In the genomic region with DNA sequence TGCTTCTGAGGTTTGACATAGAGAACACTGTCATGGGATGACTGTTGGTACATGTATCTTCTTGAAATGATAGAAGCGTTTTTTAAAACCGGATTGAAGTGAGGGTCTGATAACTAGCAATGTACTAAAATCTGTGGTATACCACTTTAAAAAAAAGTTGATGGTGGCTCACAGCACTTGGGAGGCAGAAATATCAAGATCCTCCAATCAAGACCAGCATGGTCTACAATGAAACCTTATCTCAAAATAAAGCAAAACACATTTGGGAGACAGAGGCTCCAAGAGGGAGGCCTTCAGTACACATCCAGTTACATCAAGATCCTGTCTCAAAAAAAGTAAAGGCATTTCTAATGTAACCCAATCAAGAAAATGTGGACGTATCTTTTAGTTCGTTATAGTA, we compare ENCODE assay signal across 9 mouse cellular contexts. TPM values are rescaled to one million over a fixed set of nuclear protein-coding genes. Genes with fewer than 3 reads are reported as not detected.
A peak's percentile ranks its signal among the peaks of the same experiment; 100 is the strongest.
DNase-seq lines count a peak whose midpoint lies in the region; ATAC-seq and TF ChIP-seq lines count a peak whose summit lies in the region.
"Had no signal": no experiment of that assay in that cellular context is flagged by ENCODE, and none has a peak within 500 bp of the region (broad histone marks: within the 10 kb centered on the region; RNA-seq: fewer than 3 reads in every experiment).

No protein-coding gene starts in this region.

- H3K27ac ChIP-seq in layer of hippocampus, adult 2 months = 0 out of 2 replicates have a peak overlapping the region, but pooled peaks have one; percentile 99
- H3K27ac ChIP-seq in embryonic facial prominence, embryonic 11.5 days (replicated peaks; ENCODE audit: low read depth, low read length) = no peak overlapping the region
- H3K27ac ChIP-seq in intestine, postnatal 0 days (ENCODE audit: low read depth, low read length) = no peak overlapping the region
- H3K27ac ChIP-seq in neural tube, embryonic 13.5 days (replicated peaks) = no peak overlapping the region

- no peak for TF ChIP-seq CTCF in layer of hippocampus, adult 2 months (conservative IDR thresholded peaks at IDR 0.05)
- no peak for TF ChIP-seq CTCF in intestine, postnatal 0 days (IDR thresholded peaks at IDR 0.05; ENCODE audit: low read depth)

- no peaks in the 10 kb centered on the region for H3K36me3 ChIP-seq in embryonic facial prominence, embryonic 11.5 days (replicated peaks; ENCODE audit: control insufficient read depth, insufficient read depth, low read depth, low read length)
- peaks cover 5% of the 10 kb centered on the region for H3K36me3 ChIP-seq in intestine, postnatal 0 days (ENCODE audit: control insufficient read depth, insufficient read depth)
- H3K36me3 ChIP-seq in neural tube, embryonic 13.5 days = peaks cover 12% of the 10 kb centered on the region

- H3K4me1 ChIP-seq in embryonic facial prominence, embryonic 11.5 days (ENCODE audit: control insufficient read depth, insufficient read depth, low read length) = no peaks in the 10 kb centered on the region
- peaks cover 3% of the 10 kb centered on the region; the same call in 1 of the 2 replicates for H3K4me1 ChIP-seq in intestine, postnatal 0 days (replicated peaks; ENCODE audit: control insufficient read depth, insufficient read depth, low read length)
- peaks cover 67% of the 10 kb centered on the region for H3K4me1 ChIP-seq in neural tube, embryonic 13.5 days (replicated peaks)

- H3K9me3 ChIP-seq in embryonic facial prominence, embryonic 11.5 days (replicated peaks; ENCODE audit: control insufficient read depth, low read length) = no peaks in the 10 kb centered on the region
- no peaks in the 10 kb centered on the region for H3K9me3 ChIP-seq in intestine, postnatal 0 days (ENCODE audit: control insufficient read depth)
- H3K9me3 ChIP-seq in neural tube, embryonic 13.5 days = no peaks in the 10 kb centered on the region

- peak overlapping the region; percentile 97 for H3K9ac ChIP-seq in embryonic facial prominence, embryonic 11.5 days (replicated peaks; ENCODE audit: low read length)
- no peak overlapping the region for H3K9ac ChIP-seq in intestine, postnatal 0 days (ENCODE audit: low read depth, low read length)
- peak overlapping the region; percentile 99 for H3K9ac ChIP-seq in neural tube, embryonic 13.5 days

- H3K27me3 ChIP-seq in embryonic facial prominence, embryonic 11.5 days (ENCODE audit: control insufficient read depth, insufficient read depth, low read length) = no peaks in the 10 kb centered on the region
- no peaks in the 10 kb centered on the region for H3K27me3 ChIP-seq in intestine, postnatal 0 days (replicated peaks; ENCODE audit: control insufficient read depth, insufficient read depth, low read length)
- H3K27me3 ChIP-seq in neural tube, embryonic 13.5 days = no peaks in the 10 kb centered on the region

- peak overlapping the region; percentile 72 for H3K4me3 ChIP-seq in layer of hippocampus, adult 2 months
- peak overlapping the region; percentile 88 for H3K4me3 ChIP-seq in embryonic facial prominence, embryonic 11.5 days (ENCODE audit: low read depth, low read length)
- H3K4me3 ChIP-seq in intestine, postnatal 0 days (ENCODE audit: low read depth, low read length) = peak overlapping the region; percentile 98
- peak overlapping the region; percentile 88 for H3K4me3 ChIP-seq in neural tube, embryonic 13.5 days

- no peak for ATAC-seq in embryonic facial prominence, embryonic 11.5 days (replicated peaks; ENCODE audit: insufficient number of reproducible peaks, low FRiP score, low TSS enrichment, low read depth)
- ATAC-seq in intestine, postnatal 0 days = no peak
- ATAC-seq in neural tube, embryonic 13.5 days (ENCODE audit: low read depth) = no peak

- WGBS in embryonic facial prominence, embryonic 11.5 days = 54% methylated on average over 4 of the region's 4 CpGs
- WGBS in intestine, postnatal 0 days = 39% methylated on average over 4 of the region's 4 CpGs
- 59% methylated on average over 4 of the region's 4 CpGs for WGBS in neural tube, embryonic 13.5 days

- DNase-seq in layer of hippocampus, adult 2 months (ENCODE audit: low spot score in 2 of 2) = no peak
- DNase-seq in layer of hippocampus, postnatal 36 days = no peak
- DNase-seq in embryonic facial prominence, embryonic 11.5 days (ENCODE audit: low spot score) = peak; percentile 31
- DNase-seq in thymus, postnatal 36 days = no peak
- no peak for DNase-seq in testis, postnatal 14 days (ENCODE audit: low spot score)
- no peak for DNase-seq in thymus, adult 18-20 months
- DNase-seq: adrenal gland, postnatal 10 days had no signal

- peak overlapping the region; percentile 62 for H3K4me2 ChIP-seq in embryonic facial prominence, embryonic 11.5 days (ENCODE audit: low read depth, low read length)
- H3K4me2 ChIP-seq in intestine, postnatal 0 days (replicated peaks; ENCODE audit: low read depth) = peak overlapping the region; percentile 89
- peak overlapping the region; percentile 84 for H3K4me2 ChIP-seq in neural tube, embryonic 13.5 days

RNA-seq across cellular contexts. Expression of gene Hnrnph3, which starts 2.3 kb away (rescaled TPM):
- 10 to 100 TPM; 51.1 to 65.3 TPM for total RNA-seq in layer of hippocampus, adult 2 months (2021)
- total RNA-seq in layer of hippocampus, postnatal 36 days (2021) = 10 to 100 TPM; 52.9 to 60.8 TPM
- 113 and 125 TPM in 2 replicates for polyA plus RNA-seq in embryonic facial prominence, embryonic 11.5 days (2014; fragmentation: Nextera tagmentation; extraction: Ambion mirVana)
- polyA plus RNA-seq in intestine, postnatal 0 days (2015; fragmentation: Nextera tagmentation; extraction: Ambion mirVana) = 21.2 and 25.0 TPM in 2 replicates
- 165 and 189 TPM in 2 replicates for polyA plus RNA-seq in neural tube, embryonic 13.5 days (2015; fragmentation: Nextera tagmentation; extraction: Ambion mirVana)

RNA-seq across cellular contexts. Expression of gene Pbld2, which starts 2.4 kb away (rescaled TPM):
- total RNA-seq in layer of hippocampus, adult 2 months (2021) = 1 to 10 TPM; 1.6 to 2.2 TPM
- 1 to 10 TPM; 1.7 to 2.3 TPM for total RNA-seq in layer of hippocampus, postnatal 36 days (2021)
- 0.84 and 1.1 TPM in 2 replicates for polyA plus RNA-seq in embryonic facial prominence, embryonic 11.5 days (2014; fragmentation: Nextera tagmentation; extraction: Ambion mirVana)
- polyA plus RNA-seq in intestine, postnatal 0 days (2015; fragmentation: Nextera tagmentation; extraction: Ambion mirVana) = 36.2 and 43.7 TPM in 2 replicates
- 0.84 and 1.5 TPM in 2 replicates for polyA plus RNA-seq in neural tube, embryonic 13.5 days (2015; fragmentation: Nextera tagmentation; extraction: Ambion mirVana)

RNA-seq across cellular contexts. Expression of gene Pbld1, which starts 38.3 kb away (rescaled TPM):
- under 1 TPM; 0.15 to 0.82 TPM for total RNA-seq in layer of hippocampus, adult 2 months (2021)
- 1 to 10 TPM in 1 of 2 experiments, under 1 TPM in 1; 0.30 to 1.1 TPM for total RNA-seq in layer of hippocampus, postnatal 36 days (2021)
- 0.74 and 0.98 TPM in 2 replicates for polyA plus RNA-seq in embryonic facial prominence, embryonic 11.5 days (2014; fragmentation: Nextera tagmentation; extraction: Ambion mirVana)
- 1.8 and 2.1 TPM in 2 replicates for polyA plus RNA-seq in intestine, postnatal 0 days (2015; fragmentation: Nextera tagmentation; extraction: Ambion mirVana)
- polyA plus RNA-seq in neural tube, embryonic 13.5 days (2015; fragmentation: Nextera tagmentation; extraction: Ambion mirVana) = 0.56 and 0.99 TPM in 2 replicates

RNA-seq across cellular contexts. Expression of gene Rufy2, which starts 41.7 kb away (rescaled TPM):
- 10 to 100 TPM; 83.2 to 90.5 TPM for total RNA-seq in layer of hippocampus, adult 2 months (2021)
- total RNA-seq in layer of hippocampus, postnatal 36 days (2021) = 10 to 100 TPM; 63.8 to 77.0 TPM
- 19.8 and 20.3 TPM in 2 replicates for polyA plus RNA-seq in embryonic facial prominence, embryonic 11.5 days (2014; fragmentation: Nextera tagmentation; extraction: Ambion mirVana)
- 13.9 and 18.8 TPM in 2 replicates for polyA plus RNA-seq in intestine, postnatal 0 days (2015; fragmentation: Nextera tagmentation; extraction: Ambion mirVana)
- 55.8 and 57.3 TPM in 2 replicates for polyA plus RNA-seq in neural tube, embryonic 13.5 days (2015; fragmentation: Nextera tagmentation; extraction: Ambion mirVana)

Comparison
In these comparisons a context has a peak if more than half of its experiments do, and no peak if none do; other contexts are left out.
1. RNA of gene Pbld2, which starts 2.4 kb away (polyA plus RNA-seq): 36.2 to 43.7 TPM in intestine, postnatal 0 days; 0.84 to 1.1 TPM in embryonic facial prominence, embryonic 11.5 days and 0.84 to 1.5 TPM in neural tube, embryonic 13.5 days; every median in the first group is over 10 times any median in the second.
2. Peak in every context shown above with its lines, with median percentiles within 50 percentile points of each other: H3K4me3 ChIP-seq and H3K4me2 ChIP-seq.